Mouse (Mus musculus) liver (tissue): ENCODE results near the gene Zic2.

Experiments
- DNase-seq: peaks from one replicate; pipeline ENCODE4 v3.0.0-alpha.2; 2020; ENCODE audit warnings: mixed read lengths

The Zic2 gene

GRCm38 (mm10) chr14:122462689-122463079, 12.6 kb upstream of the Zic2 start:
- DNase-seq: no peak

DNA sequence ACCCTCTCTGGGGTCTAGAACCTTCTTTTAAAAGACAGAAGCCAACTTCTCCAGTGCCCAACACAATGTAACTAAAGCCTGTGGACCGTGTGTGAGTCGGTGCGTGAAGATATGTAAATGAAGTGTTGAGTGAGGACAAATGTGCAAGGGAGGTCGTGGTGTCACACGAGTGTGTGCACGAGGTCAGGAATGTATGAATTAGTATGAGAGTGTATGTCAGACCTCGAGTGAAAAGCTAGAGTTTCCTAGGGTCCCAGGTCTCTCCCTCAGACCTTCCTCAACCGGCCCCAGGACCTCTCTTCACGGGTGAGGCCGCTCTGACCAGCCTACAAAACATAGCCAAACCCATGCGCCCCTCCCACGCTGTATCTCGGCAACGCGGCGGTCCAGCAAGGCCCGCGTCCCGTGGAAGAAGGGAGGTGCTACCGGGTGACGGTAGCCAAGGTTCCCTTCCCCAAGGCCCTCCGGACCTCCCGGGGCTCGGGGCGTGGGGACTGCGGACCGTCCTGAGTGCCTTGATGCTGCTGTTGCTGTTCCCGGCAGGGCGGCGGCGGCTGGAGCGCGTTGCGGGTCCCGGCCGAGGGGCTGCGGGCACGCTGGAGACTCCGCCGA, 12.0 kb upstream of the Zic2 start:
- no peak for DNase-seq

GRCm38 (mm10) chr14:122463734-122464341, 11.4 kb upstream of the Zic2 start:
- peak; percentile 33 for DNase-seq

DNA sequence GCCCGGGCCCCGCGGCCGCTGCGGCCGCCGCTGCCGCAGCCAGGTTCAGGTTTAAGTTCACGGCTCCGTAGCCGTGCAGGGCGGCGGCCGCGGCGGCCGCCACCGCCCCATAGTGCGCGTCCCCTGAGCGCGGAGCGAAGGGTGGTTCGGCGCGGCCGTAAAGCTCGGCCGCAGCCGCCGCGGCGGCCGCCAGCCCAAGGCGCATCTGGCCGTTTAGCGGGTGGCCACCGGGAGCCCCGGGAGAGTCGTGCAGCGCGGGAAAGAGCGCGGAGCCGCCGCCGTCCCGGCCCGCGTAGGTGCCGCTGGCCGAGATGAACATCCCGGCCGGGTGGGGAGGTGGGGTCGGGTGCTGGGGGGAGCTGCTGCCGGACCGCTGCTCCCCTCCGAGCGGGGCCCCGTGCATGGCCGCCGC, 10.9 kb upstream of the Zic2 start:
- no peak for DNase-seq

DNA sequence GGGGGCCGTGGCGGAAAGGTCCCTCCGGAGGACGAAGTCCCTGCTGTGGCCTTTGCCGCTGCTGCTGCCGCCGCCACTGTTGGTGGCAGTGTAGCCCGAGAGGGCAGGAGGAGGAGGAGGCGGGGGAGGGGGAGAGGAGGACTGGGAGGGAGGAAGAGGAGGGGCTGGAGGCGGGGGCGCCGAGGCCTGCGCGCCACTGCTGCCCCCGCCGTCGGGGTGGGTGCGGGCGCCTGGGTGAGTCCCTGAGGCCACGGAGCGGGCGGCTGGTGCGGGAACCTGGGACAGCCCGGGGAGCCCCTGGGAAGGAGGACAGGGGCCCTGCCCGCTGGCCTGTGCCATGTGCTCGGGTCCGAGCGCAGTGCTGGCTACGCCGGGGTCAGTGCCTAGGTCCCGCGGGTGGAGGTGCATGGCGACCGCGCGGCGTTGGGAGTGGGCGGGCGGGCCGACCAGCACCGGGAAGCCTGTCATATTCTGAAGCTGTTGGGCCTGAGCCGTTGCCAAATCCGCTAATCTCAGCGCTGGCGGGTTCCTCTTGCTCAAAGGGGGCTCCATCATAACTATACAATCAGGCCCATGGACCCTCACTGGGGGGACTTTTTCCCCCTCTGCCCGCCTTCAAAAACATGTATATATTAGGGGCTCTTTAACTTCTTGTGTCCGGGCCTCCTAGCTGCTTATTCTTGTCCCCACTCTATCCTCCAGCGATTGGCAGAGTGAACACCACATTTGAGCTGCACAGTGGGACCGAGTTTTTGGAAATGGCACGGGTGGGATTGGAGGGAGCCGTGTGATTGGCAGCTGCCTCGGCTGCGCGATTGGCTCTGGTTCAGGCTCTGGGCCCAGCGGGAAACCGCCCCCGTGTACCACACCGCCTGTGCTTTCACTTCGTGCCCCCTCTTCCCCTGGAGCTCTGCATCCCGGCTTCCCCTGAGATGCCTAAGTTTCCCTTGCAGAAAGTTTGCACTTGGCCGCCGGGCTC, 10.2 kb upstream of the Zic2 start, which contains the start of gene Zic5:
Gene Zic5 (minus strand): TSS at position 915 of the 979 bp plus-strand sequence.
- no peak for DNase-seq

DNA sequence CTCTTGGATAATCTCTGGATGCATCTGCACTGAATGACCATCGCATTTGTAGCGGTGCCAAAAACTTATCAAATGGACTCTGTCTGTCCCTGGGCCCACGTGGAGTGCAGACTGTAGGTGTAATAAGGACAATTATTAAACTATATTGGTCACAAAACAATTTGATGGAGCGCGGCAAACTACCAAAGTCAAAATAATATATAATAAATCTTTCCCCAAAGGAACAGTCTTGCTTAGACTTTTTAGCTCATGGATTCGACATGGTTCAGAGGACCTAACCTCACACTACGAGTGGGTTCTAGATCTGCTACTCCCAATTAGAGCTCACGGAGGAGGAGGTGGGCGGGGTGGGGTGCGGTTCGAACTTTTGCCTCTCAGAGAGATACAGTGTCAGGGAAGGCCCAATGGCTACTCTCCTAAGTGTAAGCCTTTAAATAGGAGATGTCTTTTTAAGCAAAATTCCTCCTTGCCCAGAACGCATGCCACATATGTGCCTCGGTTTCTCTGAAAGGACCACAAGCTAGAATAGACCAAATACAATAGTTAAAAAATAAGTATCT, 9.2 kb upstream of the Zic2 start:
- no peak for DNase-seq

GRCm38 (mm10) chr14:122466756-122467362, 8.4 kb upstream of the Zic2 start:
- no peak for DNase-seq

DNA sequence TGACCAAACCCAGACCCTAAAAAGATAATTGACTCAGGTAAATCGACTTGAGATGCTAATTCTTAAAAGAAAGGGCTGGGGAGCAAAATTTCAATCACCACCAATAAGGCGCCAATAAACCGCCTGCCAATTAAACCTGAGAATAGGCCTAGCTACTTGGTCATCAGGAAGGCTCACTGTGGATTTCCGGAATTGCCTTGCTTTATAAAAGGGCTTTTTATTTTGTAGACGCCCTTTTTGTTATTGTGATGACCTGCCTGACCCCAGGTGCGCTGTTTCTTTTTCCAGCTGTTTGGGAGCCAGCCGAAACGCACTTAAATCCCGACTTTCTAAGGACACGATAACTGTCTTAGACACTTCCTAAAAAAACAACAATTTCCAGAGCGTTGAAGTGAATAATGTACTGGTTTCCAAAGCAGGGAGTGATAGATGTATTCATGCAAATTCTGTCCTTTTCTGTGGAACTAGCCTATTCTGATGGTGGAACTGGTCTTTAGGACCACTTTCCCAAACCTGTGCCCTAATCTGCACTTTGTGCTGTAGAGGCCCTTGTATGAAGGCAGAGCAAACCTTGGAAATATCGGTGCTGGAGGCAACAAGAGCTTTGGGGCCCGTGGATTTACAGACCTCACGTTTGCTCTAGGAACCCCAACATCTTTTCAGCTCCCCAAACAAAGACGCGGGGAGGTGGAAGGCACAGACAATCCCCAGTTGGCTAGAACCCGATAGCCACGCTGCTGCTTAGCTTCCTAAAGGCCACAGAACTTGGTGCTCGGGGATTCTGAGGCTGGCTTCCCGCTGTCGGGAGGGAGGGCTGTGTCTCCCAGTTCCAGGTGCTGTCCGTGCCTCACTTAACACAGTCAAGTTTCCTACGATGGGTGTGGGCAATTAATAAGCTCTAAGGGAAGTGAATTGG, 7.1 kb upstream of the Zic2 start:
- DNase-seq: no peak

GRCm38 (mm10) chr14:122468971-122469755, 6.1 kb upstream of the Zic2 start:
- no peak for DNase-seq

- DNase-seq: no peak
These were observed 3.7 kb upstream of the Zic2 start for GRCm38 (mm10) chr14:122471449-122472085.

GRCm38 (mm10) chr14:122472161-122472560, 3.1 kb upstream of the Zic2 start:
- DNase-seq: no peak

- no peak for DNase-seq
These were observed 2.6 kb upstream of the Zic2 start for GRCm38 (mm10) chr14:122472647-122473046.

DNA sequence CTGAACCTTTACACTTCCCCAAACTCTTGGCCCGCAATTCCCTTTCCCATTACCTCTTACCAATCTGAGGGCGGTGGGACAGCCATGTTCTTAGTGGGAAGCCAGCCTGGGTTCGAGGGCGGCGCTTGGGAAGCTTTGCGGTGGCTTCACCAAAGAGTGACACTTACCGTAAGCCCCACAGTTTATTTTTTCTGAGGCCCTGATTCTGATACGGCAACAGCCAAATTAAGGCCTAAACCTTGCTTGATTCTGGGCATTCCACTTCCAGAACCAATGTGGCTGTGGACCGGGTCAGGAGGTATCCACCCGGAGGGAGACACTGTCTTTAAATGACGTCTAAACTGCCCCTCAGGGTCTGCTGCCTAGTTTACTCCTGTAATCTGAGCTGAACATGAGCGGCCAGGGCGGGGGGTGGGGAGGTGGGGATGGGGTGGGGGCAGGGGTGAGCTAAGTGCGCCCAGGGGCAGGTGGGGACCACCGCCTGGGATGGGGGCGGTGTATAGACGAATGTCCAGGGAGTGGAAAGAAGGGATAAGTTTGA, 2.0 kb upstream of the Zic2 start:
- DNase-seq: no peak

DNA sequence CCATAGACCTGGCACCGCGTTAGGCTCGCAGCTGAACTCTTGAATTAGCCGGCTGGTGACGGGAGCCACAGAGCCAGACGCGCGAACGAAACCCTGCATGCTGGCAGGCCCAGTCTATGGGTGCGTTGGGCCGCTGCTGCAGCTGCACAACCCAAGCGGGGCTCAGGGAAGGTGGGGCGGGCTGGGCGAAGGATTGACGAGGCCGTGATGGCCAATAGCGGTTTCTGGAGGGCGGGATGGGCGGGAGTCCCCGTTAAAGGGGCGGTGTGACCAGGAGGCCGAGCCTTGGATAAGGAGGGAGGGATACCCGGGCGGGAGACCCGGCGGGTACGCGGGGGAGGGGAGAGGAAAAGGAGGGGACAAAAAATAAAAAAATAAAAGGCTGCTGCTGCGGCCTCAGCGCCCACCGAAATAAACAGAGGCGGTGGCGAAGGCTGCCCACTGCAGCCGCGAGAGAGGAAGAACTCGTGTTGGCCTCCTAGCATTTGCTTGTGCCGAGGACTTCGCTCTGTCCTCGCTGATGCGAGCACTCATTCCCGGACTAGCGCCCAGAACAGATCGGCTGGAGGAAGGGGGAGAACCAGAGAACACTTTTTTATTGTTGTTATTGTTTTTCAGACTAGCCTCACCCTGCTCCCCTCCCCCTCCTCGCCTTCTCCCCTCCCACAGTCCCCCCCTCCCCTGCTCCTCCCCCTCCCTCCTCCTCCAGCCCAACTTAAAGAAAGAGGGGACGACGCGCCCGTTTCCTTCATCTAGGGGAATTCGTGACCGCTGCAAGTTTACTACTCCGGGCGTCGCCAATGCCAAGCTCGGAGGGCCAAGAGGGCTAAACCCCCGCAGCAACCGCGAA, 969 bp upstream of the Zic2 start:
- peak; percentile 43 for DNase-seq

DNA sequence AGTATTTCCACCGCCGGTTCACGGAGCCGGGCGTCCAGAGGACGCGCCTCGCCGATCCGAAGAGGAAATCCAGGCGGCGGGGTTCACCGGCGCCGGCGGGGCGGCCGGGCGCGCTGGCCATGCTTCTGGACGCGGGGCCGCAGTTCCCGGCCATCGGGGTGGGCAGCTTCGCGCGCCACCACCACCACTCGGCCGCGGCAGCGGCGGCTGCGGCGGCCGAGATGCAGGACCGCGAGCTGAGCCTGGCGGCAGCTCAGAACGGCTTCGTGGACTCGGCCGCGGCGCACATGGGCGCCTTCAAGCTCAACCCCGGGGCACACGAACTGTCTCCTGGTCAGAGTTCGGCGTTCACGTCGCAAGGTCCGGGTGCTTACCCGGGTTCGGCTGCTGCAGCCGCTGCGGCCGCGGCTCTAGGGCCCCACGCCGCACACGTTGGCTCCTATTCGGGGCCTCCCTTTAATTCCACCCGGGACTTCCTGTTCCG, 364 bp downstream of the Zic2 start:
- DNase-seq: no peak

DNA sequence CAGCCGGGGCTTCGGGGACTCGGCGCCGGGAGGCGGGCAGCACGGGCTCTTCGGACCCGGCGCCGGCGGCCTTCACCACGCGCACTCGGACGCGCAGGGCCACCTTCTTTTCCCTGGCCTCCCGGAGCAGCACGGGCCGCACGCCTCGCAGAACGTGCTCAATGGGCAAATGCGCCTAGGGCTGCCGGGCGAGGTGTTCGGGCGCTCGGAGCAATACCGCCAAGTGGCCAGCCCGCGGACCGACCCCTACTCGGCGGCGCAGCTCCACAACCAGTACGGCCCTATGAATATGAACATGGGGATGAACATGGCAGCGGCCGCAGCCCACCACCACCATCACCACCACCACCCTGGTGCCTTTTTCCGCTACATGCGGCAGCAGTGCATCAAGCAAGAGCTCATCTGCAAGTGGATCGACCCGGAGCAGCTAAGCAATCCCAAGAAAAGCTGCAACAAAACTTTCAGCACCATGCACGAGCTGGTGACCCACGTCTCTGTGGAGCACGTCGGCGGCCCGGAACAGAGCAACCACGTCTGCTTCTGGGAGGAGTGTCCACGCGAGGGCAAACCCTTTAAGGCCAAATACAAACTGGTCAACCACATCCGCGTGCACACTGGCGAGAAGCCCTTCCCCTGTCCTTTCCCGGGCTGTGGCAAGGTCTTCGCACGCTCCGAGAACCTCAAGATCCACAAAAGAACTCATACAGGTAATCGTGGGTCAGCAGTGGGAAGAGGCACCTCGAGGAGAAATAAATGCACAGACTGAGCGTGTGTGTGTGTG, 996 bp downstream of the Zic2 start:
- no peak for DNase-seq

- DNase-seq: no peak
These were observed 1.6 kb downstream of the Zic2 start for GRCm38 (mm10) chr14:122476822-122477215.

DNA sequence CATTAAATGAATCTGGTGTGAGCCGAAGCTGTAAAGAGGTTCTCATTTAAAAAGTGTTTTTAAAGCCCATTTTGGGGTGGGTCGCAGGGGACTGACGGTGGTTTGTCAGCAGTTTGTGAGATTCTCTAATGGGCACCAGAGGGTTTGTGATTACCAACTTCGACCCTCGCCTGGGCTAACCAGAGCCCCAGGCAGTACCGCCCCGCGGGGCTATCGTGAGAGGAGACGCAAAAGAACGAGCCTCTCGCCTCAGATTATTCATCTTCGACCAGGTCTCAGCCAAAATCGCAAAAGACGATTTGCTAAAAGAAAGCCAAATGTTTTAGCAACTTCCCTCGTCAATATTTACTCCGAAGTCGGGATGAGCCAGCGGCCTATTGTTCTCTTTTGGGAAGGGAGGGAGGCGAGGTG, 2.0 kb downstream of the Zic2 start:
- DNase-seq: no peak
